Mouse (Mus musculus): ENCODE data around the gene Mrm2.

GRCm38 (mm10) chr5:140333631-140334030, 1.9 kb upstream of the Mrm2 start:
- peak; percentile 44 for TF ChIP-seq CTCF (IDR thresholded peaks at IDR 0.05)
- no peak for TF ChIP-seq EP300 (IDR thresholded peaks at IDR 0.05)
